Mouse (Mus musculus): ENCODE results near the gene Dock2. TPM values are rescaled to one million over a fixed set of nuclear protein-coding genes. Genes with fewer than 3 reads are reported as not detected.
A peak's percentile ranks its signal among the peaks of the same experiment; 100 is the strongest.

Dock2 gene
- total and polyA plus RNA-seq, 3 experiments: 79.6 to 151 (median 133) TPM

GRCm38 (mm10) chr11:34782516-34783430 lies 919 bp downstream of the Dock2 start (continued):
- TF ChIP-seq EP300 (IDR thresholded peaks at IDR 0.05; ENCODE audit: low read length): peak; percentile 85

- dilution Hi-C loops (cut with MboI; ENCODE audit: extremely low pct_ligation_motif_present, extremely low pct_unique_long_range_greater_than_20kb, low sequenced_read_pairs) (no loop called here), in situ Hi-C loops (cut with MboI; ENCODE audit: low pct_ligation_motif_present, low pct_unique_long_range_greater_than_20kb, low sequenced_read_pairs) (no loop called here)
- TF ChIP-seq ELF1 (IDR thresholded peaks at IDR 0.05; ENCODE audit: low read depth, low read length): no peak
- no peak for TF ChIP-seq IRF4 (IDR thresholded peaks at IDR 0.05; ENCODE audit: low read depth, low read length)
- TF ChIP-seq USF1 (IDR thresholded peaks at IDR 0.05; ENCODE audit: low read depth, low read length): no peak
- no peak for TF ChIP-seq SMC3 (IDR thresholded peaks at IDR 0.05; ENCODE audit: low read depth, low read length)
- no peak for TF ChIP-seq GABPA (IDR thresholded peaks at IDR 0.05; ENCODE audit: insufficient replicate concordance, low read depth, low read length)
- no peak for TF ChIP-seq POLR2AphosphoS2 (IDR thresholded peaks at IDR 0.05; ENCODE audit: low read depth, low read length)
- TF ChIP-seq ETS1 (conservative IDR thresholded peaks at IDR 0.05; ENCODE audit: low read depth, low read length): no peak
- no peak for TF ChIP-seq MXI1 (IDR thresholded peaks at IDR 0.05; ENCODE audit: low read depth, low read length)
Observed at GRCm38 (mm10) chr11:34780786-34781185, 2.9 kb downstream of the Dock2 start.

GRCm38 (mm10) chr11:34779966-34780365 lies 3.7 kb downstream of the Dock2 start:
- peak overlapping the region; percentile 19; the same call in 1 of the 2 replicates for H3K4me2 ChIP-seq (ENCODE audit: insufficient read depth, low read depth, poor library complexity, severe bottlenecking)
- TF ChIP-seq MAFK (IDR thresholded peaks at IDR 0.05; ENCODE audit: insufficient replicate concordance, low read length): no peak
- TF ChIP-seq TBP (conservative IDR thresholded peaks at IDR 0.05; ENCODE audit: low read depth, low read length): no peak
- TF ChIP-seq CHD2 (IDR thresholded peaks at IDR 0.05; ENCODE audit: low read length): no peak
- no peak for TF ChIP-seq JUND (conservative IDR thresholded peaks at IDR 0.05; ENCODE audit: low read depth, low read length)
- TF ChIP-seq HCFC1 (IDR thresholded peaks at IDR 0.05; ENCODE audit: low read depth, low read length): no peak
- TF ChIP-seq USF2 (conservative IDR thresholded peaks at IDR 0.05; ENCODE audit: low read depth, low read length): no peak
- TF ChIP-seq E2F4 (IDR thresholded peaks at IDR 0.05; ENCODE audit: insufficient replicate concordance, low read depth, low read length): no peak
- TF ChIP-seq ZC3H11A (IDR thresholded peaks at IDR 0.05; ENCODE audit: low read depth, low read length): no peak
- no peak for TF ChIP-seq EP300 (IDR thresholded peaks at IDR 0.05; ENCODE audit: low read length)
- no peak for TF ChIP-seq POLR2AphosphoS2 (IDR thresholded peaks at IDR 0.05; ENCODE audit: low read depth, low read length)
- TF ChIP-seq KAT2A (IDR thresholded peaks at IDR 0.05; ENCODE audit: insufficient replicate concordance, low read length): no peak
- no peak for TF ChIP-seq RAD21 (IDR thresholded peaks at IDR 0.05; ENCODE audit: low read depth, low read length)
- no peak for TF ChIP-seq IRF4 (IDR thresholded peaks at IDR 0.05; ENCODE audit: low read depth, low read length)
- peaks cover 45 to 74% of the 10 kb centered on the region in 2 experiments for H3K4me1 ChIP-seq (ENCODE audit: control insufficient read depth in 1 of 2, insufficient read depth in 2 of 2)
- H3K27me3 ChIP-seq (replicated peaks): no peaks in the 10 kb centered on the region
- no peak for DNase-seq (ENCODE audit: extremely low read depth)
- peaks cover 14 to 47% of the 10 kb centered on the region in 2 experiments for H3K36me3 ChIP-seq (replicated peaks in 1 of 2; ENCODE audit: control insufficient read depth in 1 of 2, insufficient read depth in 1 of 2, low read length in 1 of 2)
- H3K27ac ChIP-seq (ENCODE audit: insufficient read depth, low read depth): no peak overlapping the region
- H3K79me2 ChIP-seq (replicated peaks; ENCODE audit: control insufficient read depth, extremely low read depth, insufficient read depth, poor library complexity, severe bottlenecking): peaks cover 79% of the 10 kb centered on the region
- dilution Hi-C loops (cut with MboI; ENCODE audit: extremely low pct_ligation_motif_present, extremely low pct_unique_long_range_greater_than_20kb, low sequenced_read_pairs): no loop called here
- no peaks in the 10 kb centered on the region for H3K9me3 ChIP-seq (replicated peaks; ENCODE audit: low read length)
- no peak overlapping the region for H3K4me3 ChIP-seq (replicated peaks in 1 of 3; ENCODE audit: low read depth in 2 of 3, low read length in 2 of 3, poor library complexity in 1 of 3)
- H3K9ac ChIP-seq (ENCODE audit: insufficient read depth, low read depth): 0 out of 2 replicates have a peak overlapping the region, but pooled peaks have one; percentile 21
- in situ Hi-C loops (cut with MboI; ENCODE audit: low pct_ligation_motif_present, low pct_unique_long_range_greater_than_20kb, low sequenced_read_pairs): no loop called here

More at GRCm38 (mm10) chr11:34780786-34781185, 2.9 kb downstream of the Dock2 start:
- DNase-seq (ENCODE audit: extremely low read depth): no peak
- H3K9me3 ChIP-seq (replicated peaks; ENCODE audit: low read length): no peaks in the 10 kb centered on the region
- H3K4me3 ChIP-seq (replicated peaks in 1 of 3; ENCODE audit: low read depth in 2 of 3, low read length in 2 of 3, poor library complexity in 1 of 3): peak overlapping the region in 2 of 3 experiments; percentile 17 to 72
- H3K27ac ChIP-seq (ENCODE audit: insufficient read depth, low read depth): peak overlapping the region; percentile 44
- peaks cover 39 to 74% of the 10 kb centered on the region in 2 experiments for H3K4me1 ChIP-seq (ENCODE audit: control insufficient read depth in 1 of 2, insufficient read depth in 2 of 2)
- peaks cover 71% of the 10 kb centered on the region for H3K79me2 ChIP-seq (replicated peaks; ENCODE audit: control insufficient read depth, extremely low read depth, insufficient read depth, poor library complexity, severe bottlenecking)
- H3K27me3 ChIP-seq (replicated peaks): no peaks in the 10 kb centered on the region
- H3K4me2 ChIP-seq (ENCODE audit: insufficient read depth, low read depth, poor library complexity, severe bottlenecking): peak overlapping the region; percentile 88
- H3K36me3 ChIP-seq (replicated peaks in 1 of 2; ENCODE audit: control insufficient read depth in 1 of 2, insufficient read depth in 1 of 2, low read length in 1 of 2): peaks cover 14 to 49% of the 10 kb centered on the region in 2 experiments
- 0 out of 2 replicates have a peak overlapping the region, but pooled peaks have one; percentile 95 for H3K9ac ChIP-seq (ENCODE audit: insufficient read depth, low read depth)
